Mouse (Mus musculus) midbrain, postnatal 0 days (tissue): ENCODE data around the gene Map2k6. TPM values are rescaled to one million over a fixed set of nuclear protein-coding genes. Genes with fewer than 3 reads are reported as not detected.

ENCODE experiments used
- ATAC-seq: fragments of 200-750 bp; cut with Nextera tagmentation; 2 replicates; pipeline ENCODE4 v1.8.0; 2017; ENCODE audit warnings: moderate number of reproducible peaks, mild to moderate bottlenecking, moderate TSS enrichment, moderate library complexity; ENCODE audit not compliant: low FRiP score
- DNase-seq: peaks from one replicate; pipeline ENCODE4 v3.0.0-alpha.2; 2015; ENCODE audit warnings: low spot score
- H3K27ac ChIP-seq: fragments of 300-500 bp; sonication (generic); 2 replicates; pipeline ENCODE4 v1.5.1; 2014; ENCODE audit warnings: low read depth, mild to moderate bottlenecking, low read length, mixed read lengths
- H3K27me3 ChIP-seq: fragments of 300-500 bp; sonication (generic); 2 replicates; pipeline ENCODE4 v1.6.1; 2014; ENCODE audit warnings: low read length, control low read depth, mixed read lengths; ENCODE audit not compliant: insufficient read depth
- H3K36me3 ChIP-seq: fragments of 300-500 bp; sonication (generic); 2 replicates; pipeline ENCODE4 v1.6.1; 2014; ENCODE audit warnings: low read length, control low read depth, mixed read lengths; ENCODE audit not compliant: insufficient read depth
- H3K4me1 ChIP-seq: fragments of 300-500 bp; sonication (generic); 2 replicates; pipeline ENCODE4 v1.6.1; 2014; ENCODE audit warnings: mild to moderate bottlenecking, control low read depth, antibody characterized with exemption, low read length, mixed read lengths; ENCODE audit not compliant: insufficient read depth
- H3K4me2 ChIP-seq: fragments of 300-500 bp; sonication (generic); 2 replicates; pipeline ENCODE4 v1.6.1; 2014; ENCODE audit warnings: low read depth, mild to moderate bottlenecking, low read length, mixed read lengths; ENCODE audit not compliant: poor library complexity, severe bottlenecking
- H3K4me3 ChIP-seq: fragments of 300-500 bp; sonication (generic); 2 replicates; pipeline ENCODE4 v1.5.1; 2014; ENCODE audit warnings: low read depth, mild to moderate bottlenecking, low read length, moderate library complexity
- H3K9ac ChIP-seq: fragments of 300-500 bp; sonication (generic); replicated peaks from 2 replicates; pipeline ENCODE4 v1.6.1; 2014; ENCODE audit warnings: mild to moderate bottlenecking, low read length, moderate library complexity, mixed read lengths; ENCODE audit not compliant: poor library complexity, severe bottlenecking
- H3K9me3 ChIP-seq: fragments of 300-500 bp; sonication (generic); 2 replicates; pipeline ENCODE4 v1.6.1; 2016; ENCODE audit warnings: low read length, control low read depth
- CTCF ChIP-seq: IDR thresholded peaks from 2 replicates; pipeline ENCODE4 v1.5.1; 2016; ENCODE audit warnings: antibody characterized with exemption, mild to moderate bottlenecking
- WGBS: fragments of 180-500 bp; shearing (Covaris S2); extraction: QIAGEN DNeasy Blood & Tissue Kit; methylation state at CpG from one replicate; pipeline ENCODE4 v1.1.7; 2014; 5-methylcytosine and 5-hydroxymethylcytosine counted together
- polyA plus RNA-seq: library from polyadenylated mRNA; unstranded; fragments of >200 nt; fragmentation: Nextera tagmentation; extraction: Ambion mirVana; gene quantifications from 2 replicates; pipeline ENCODE4 v1.2.1, GENCODE M21; 2015
- total RNA-seq: library from RNA; depleted of rRNA; stranded (reverse); fragments of >200 nt; gene quantifications from 2 replicates; pipeline ENCODE4 v1.2.3, GENCODE M21; 2014

Map2k6 gene
- total and polyA plus RNA-seq, 2 experiments from 2014 or later, result 10.6 to 12.3 TPM

DNA sequence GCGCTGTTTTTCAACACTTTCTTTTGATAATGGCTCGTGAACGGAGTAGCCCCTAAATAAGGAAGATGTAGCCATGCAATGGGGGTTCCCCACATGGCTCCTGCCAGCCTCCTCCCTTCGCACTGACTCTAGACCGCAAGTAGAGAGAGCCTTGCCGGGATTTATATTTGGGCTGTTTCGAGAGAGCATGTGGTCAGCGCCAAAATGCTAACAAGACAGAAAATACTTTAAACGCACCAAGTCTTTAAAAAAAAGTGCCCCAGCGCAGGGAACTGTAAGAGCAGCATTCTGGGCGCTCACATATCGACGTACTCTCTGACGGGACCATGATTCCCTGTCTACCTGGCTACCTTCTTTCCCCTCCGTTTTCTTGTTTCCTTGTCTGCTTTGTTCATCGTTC lies 74.6 kb downstream of the Map2k6 start:
- no peak for ATAC-seq
- H3K9ac ChIP-seq, result no peak overlapping the region
- no peak overlapping the region for H3K4me3 ChIP-seq
- no peaks in the 10 kb centered on the region for H3K9me3 ChIP-seq
- WGBS, result 96% methylated on average over 16 of the region's 16 CpGs
- no peak overlapping the region for H3K27ac ChIP-seq
- no peaks in the 10 kb centered on the region for H3K36me3 ChIP-seq
- TF ChIP-seq CTCF, result no peak
- H3K4me1 ChIP-seq, result no peaks in the 10 kb centered on the region
- H3K27me3 ChIP-seq, result no peaks in the 10 kb centered on the region
- no peak overlapping the region for H3K4me2 ChIP-seq
- no peak for DNase-seq

DNA sequence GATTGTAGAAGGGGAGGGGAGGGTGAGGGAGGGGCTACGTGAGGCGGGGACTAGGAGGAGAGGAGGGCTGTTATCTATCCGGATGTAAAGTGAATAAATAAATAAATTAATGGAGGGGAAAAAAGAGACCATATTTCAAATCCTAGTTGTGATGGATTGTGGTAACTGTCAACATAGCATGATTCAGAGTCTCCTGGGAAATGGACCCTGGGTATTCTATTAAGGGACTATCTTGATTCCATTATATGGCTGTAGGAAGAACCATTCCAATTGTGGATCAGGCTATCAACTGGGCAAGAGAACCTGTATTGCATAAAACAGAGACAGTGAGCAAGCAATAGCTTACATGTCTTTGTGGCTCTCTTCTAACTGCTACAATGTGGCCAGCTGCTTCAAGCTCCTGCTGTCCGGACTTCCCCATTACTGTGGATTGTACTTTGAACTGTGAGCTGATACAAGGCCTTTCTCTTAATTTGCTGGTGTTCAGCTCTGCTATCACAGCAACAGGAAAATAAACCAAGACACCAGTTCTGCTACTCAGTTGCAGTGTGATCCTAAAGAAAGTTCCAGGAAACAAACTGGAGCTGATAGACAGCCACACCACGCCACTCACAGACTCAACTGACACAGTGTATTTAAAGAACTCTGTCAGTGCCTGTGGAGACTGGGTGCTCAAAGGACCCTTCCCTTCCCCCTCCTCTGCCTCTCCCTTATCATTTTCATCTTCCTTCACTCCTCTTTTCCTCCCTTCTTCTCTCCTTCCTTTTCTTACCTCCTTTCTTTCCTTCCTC lies 77.6 kb downstream of the Map2k6 start:
- no peak overlapping the region for H3K4me3 ChIP-seq
- no peaks in the 10 kb centered on the region for H3K9me3 ChIP-seq
- no peaks in the 10 kb centered on the region for H3K27me3 ChIP-seq
- peaks cover 4% of the 10 kb centered on the region; the same call in 1 of the 2 replicates for H3K4me1 ChIP-seq
- no peak for ATAC-seq
- no peak overlapping the region for H3K27ac ChIP-seq
- no peak overlapping the region for H3K4me2 ChIP-seq
- no peak for DNase-seq
- TF ChIP-seq CTCF, result no peak
- no peak overlapping the region for H3K9ac ChIP-seq
- no peaks in the 10 kb centered on the region for H3K36me3 ChIP-seq
- 58% methylated on average over 5 of the region's 5 CpGs for WGBS

DNA sequence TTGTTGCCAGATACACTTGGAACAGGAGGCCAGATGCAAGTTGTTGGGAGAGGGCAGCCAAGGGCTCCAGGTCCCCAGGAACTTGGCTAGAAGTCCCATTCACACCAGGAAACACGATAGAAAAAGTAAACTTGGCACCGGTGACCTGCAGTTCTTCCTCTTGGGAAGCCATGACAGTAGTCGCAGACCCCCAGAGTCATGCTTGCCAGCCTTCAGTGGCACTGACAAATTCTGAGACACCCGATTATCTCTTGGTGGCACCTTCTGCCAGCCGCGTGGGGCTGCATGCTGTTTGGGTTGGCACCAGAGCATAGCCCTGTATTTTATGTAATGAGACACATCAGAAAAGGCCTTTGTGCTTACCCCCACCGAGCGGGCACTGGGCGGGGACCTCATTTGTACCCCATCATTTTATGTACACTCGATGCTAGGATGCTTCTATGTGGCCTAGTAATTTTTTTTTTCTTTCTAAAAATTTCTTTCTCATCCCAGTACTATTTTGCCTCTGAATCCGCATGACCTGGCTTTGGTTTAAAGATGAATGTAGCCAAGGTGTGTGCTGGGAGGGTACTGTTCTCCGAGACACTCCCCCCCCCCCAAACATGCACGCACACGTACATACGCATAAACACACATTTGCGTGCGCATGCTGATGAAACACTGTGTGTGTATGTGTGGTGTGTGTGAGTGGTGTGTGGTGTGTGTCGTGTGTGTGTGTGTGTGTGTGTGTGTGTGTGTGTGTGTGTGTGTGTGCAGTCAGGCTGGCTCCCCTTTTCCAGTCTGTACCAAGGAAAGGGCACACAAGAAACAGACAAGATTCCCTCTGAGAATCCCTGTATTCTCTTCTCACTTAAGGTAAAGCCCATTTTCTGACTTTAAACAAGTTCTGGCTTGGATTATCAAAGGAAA lies 79.3 kb downstream of the Map2k6 start:
- Histone ChIP-seq H3K27ac (no peak overlapping the region), H3K27me3 (no peaks in the 10 kb centered on the region), H3K4me1 (peaks cover 4% of the 10 kb centered on the region; the same call in 1 of the 2 replicates), H3K4me3 (no peak overlapping the region), H3K36me3 (no peaks in the 10 kb centered on the region), H3K4me2 (peak overlapping the region; percentile 20; the same call in 1 of the 2 replicates), H3K9ac (no peak overlapping the region), H3K9me3 (no peaks in the 10 kb centered on the region)
- ATAC-seq, result no peak
- no peak for TF ChIP-seq CTCF
- WGBS, result 39% methylated on average over 18 of the region's 18 CpGs
- DNase-seq, result peak; percentile 60

DNA sequence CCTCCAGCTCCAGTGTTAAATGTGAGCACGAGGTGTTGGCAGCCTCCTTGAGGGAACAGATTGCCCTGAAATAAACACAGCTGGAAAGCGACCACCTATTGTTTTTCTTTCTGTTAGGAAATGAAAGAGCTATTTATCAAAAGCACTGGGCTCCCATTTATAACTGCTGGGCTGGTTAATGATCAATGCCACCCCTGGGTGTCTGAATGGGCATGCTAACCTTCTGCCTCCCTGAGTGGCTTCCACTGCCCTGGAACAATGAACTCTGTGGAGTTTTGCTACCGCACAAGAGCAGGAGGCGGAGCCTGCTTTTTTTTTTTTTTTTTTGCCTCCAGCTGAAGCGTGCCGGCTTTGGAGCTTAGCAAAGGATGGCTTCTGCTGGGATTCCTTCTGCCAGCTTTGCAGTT lies 80.1 kb downstream of the Map2k6 start:
- peaks cover 4% of the 10 kb centered on the region; the same call in 1 of the 2 replicates for H3K4me1 ChIP-seq
- no peaks in the 10 kb centered on the region for H3K27me3 ChIP-seq
- peak; percentile 52; the same call in 1 of the 2 replicates for ATAC-seq
- DNase-seq, result peak; percentile 85
- TF ChIP-seq CTCF, result no peak
- H3K9ac ChIP-seq, result no peak overlapping the region
- 3% methylated on average over 6 of the region's 6 CpGs for WGBS
- H3K27ac ChIP-seq, result no peak overlapping the region
- no peaks in the 10 kb centered on the region for H3K36me3 ChIP-seq
- H3K4me2 ChIP-seq, result peak overlapping the region; percentile 45
- H3K4me3 ChIP-seq, result peak overlapping the region; percentile 4; the same call in 1 of the 2 replicates
- H3K9me3 ChIP-seq, result no peaks in the 10 kb centered on the region

DNA sequence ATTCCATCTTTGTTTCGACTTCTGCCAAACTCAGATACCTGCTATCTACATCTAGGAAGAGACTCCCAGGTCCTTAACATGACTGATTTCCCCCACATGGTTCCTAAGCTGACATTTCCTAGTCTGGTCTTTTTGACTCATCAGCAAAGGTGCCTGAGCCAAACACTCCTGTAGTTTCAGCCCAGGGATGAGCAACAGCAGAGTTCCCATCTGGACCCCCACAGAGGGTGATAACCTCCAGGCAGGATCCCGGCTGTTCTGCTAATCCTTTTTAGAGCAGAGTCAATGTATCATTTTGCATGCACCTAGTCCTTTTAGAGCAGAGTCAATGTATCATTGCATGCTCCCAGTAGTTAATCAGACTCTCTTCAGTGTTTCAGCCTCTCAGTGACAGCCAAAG lies 82.5 kb downstream of the Map2k6 start:
- H3K9ac ChIP-seq, result no peak overlapping the region

More for the DNA sequence above, 82.5 kb downstream of the Map2k6 start:
- no peak for TF ChIP-seq CTCF
- H3K4me1 ChIP-seq, result peaks cover 4% of the 10 kb centered on the region; the same call in 1 of the 2 replicates
- no peaks in the 10 kb centered on the region for H3K27me3 ChIP-seq
- H3K9me3 ChIP-seq, result no peaks in the 10 kb centered on the region
- no peak overlapping the region for H3K27ac ChIP-seq
- ATAC-seq, result no peak
- H3K36me3 ChIP-seq, result no peaks in the 10 kb centered on the region
- 49% methylated on average over 2 of the region's 2 CpGs for WGBS
- no peak for DNase-seq
- no peak overlapping the region for H3K4me2 ChIP-seq
- no peak overlapping the region for H3K4me3 ChIP-seq
